ENCODE assay signal across 17 mouse cellular contexts in genomic region chr9:112590241-112590640, GRCm38 (mm10).
DNase-seq lines count a peak whose midpoint lies in the region; ATAC-seq lines count a peak whose summit lies in the region.
"Had no signal": no experiment of that assay in that cellular context is flagged by ENCODE, and none has a peak within 500 bp of the region (broad histone marks: within the 10 kb centered on the region; RNA-seq: fewer than 3 reads in every experiment).

No protein-coding gene starts in this region.

- peak; percentile 40; the same call in 1 of the 2 replicates for ATAC-seq in cerebellum, adult (ENCODE audit: insufficient number of reproducible peaks, low FRiP score, low TSS enrichment)
- no peak for ATAC-seq in erythroblast, adult 5-6 weeks (replicated peaks; ENCODE audit: low FRiP score, poor library complexity, severe bottlenecking)
- ATAC-seq: CD4-positive, CD25-positive, alpha-beta regulatory T cell, adult 4 months; forebrain, embryonic 15.5 days; intestine, embryonic 15.5 days had no signal

- no peak for DNase-seq in cerebellum, postnatal 4 days (ENCODE audit: low spot score in 2 of 2)
- DNase-seq in cerebellum, adult 11-12 months: peak; percentile 41
- DNase-seq in cerebellum, adult 9-10 months: peak; percentile 58
- DNase-seq in cerebellum, postnatal 36 days: peak; percentile 39 to 40
- DNase-seq in layer of hippocampus, adult 11-12 months (ENCODE audit: low spot score): no peak
- no peak for DNase-seq in frontal cortex, postnatal 36 days (ENCODE audit: low spot score in 2 of 2)
- DNase-seq: adrenal gland, postnatal 14 days; B cell, adult 2 months; embryo, embryonic 11 days; gastrocnemius, adult 2 months; heart, adult 2 months; kidney, adult 18-20 months had no signal

Comparison
In these comparisons a context has a peak if more than half of its experiments do, and no peak if none do; other contexts are left out.
1. DNase-seq: peak in cerebellum, adult 11-12 months (single experiment), cerebellum, adult 9-10 months (single experiment) and cerebellum, postnatal 36 days (2 of 2); none in cerebellum, postnatal 4 days (0 of 2), layer of hippocampus, adult 11-12 months (single experiment) and frontal cortex, postnatal 36 days (0 of 2).